Mouse (Mus musculus) embryonic facial prominence, embryonic 13.5 days (tissue): ENCODE results near the gene Wnt5b. TPM values are rescaled to one million over a fixed set of nuclear protein-coding genes. Genes with fewer than 3 reads are reported as not detected.

Experiments used
- ATAC-seq: fragments of 200-750 bp; cut with Nextera tagmentation; 2 replicates; pipeline ENCODE4 v1.8.0; 2017; ENCODE audit warnings: low read depth; ENCODE audit not compliant: insufficient number of reproducible peaks, insufficient read depth, low FRiP score, low TSS enrichment
- H3K27ac ChIP-seq: fragments of 300-500 bp; sonication (generic); 2 replicates; pipeline ENCODE4 v1.5.1; 2015; ENCODE audit warnings: moderate library complexity, mild to moderate bottlenecking, inconsistent platforms
- H3K27me3 ChIP-seq: fragments of 300-500 bp; sonication (generic); 2 replicates; pipeline ENCODE4 v1.6.1; 2015; ENCODE audit warnings: mild to moderate bottlenecking, inconsistent platforms
- H3K36me3 ChIP-seq: fragments of 300-500 bp; sonication (generic); 2 replicates; pipeline ENCODE4 v1.6.1; 2015; ENCODE audit warnings: mild to moderate bottlenecking, inconsistent platforms
- H3K4me1 ChIP-seq: fragments of 300-500 bp; sonication (generic); 2 replicates; pipeline ENCODE4 v1.6.1; 2015; ENCODE audit warnings: inconsistent platforms
- H3K4me2 ChIP-seq: fragments of 300-500 bp; sonication (generic); 2 replicates; pipeline ENCODE4 v1.6.1; 2015; ENCODE audit warnings: moderate library complexity, mild to moderate bottlenecking, inconsistent platforms
- H3K4me3 ChIP-seq: fragments of 300-500 bp; sonication (generic); 2 replicates; pipeline ENCODE4 v1.5.1; 2015; ENCODE audit warnings: mild to moderate bottlenecking, inconsistent platforms
- H3K9ac ChIP-seq: fragments of 300-500 bp; sonication (generic); 2 replicates; pipeline ENCODE4 v1.6.1; 2015; ENCODE audit warnings: mild to moderate bottlenecking, inconsistent platforms
- H3K9me3 ChIP-seq: fragments of 300-500 bp; sonication (generic); 2 replicates; pipeline ENCODE4 v1.6.1; 2016; ENCODE audit warnings: inconsistent platforms
- WGBS: fragments of 180-500 bp; shearing (Covaris S2); methylation state at CpG from one replicate; pipeline ENCODE4 v1.1.7; 2015; ENCODE audit warnings: mixed read lengths; 5-methylcytosine and 5-hydroxymethylcytosine counted together
- polyA plus RNA-seq: library from polyadenylated mRNA; unstranded; fragments of >200 nt; fragmentation: Nextera tagmentation; extraction: Ambion mirVana; gene quantifications from 2 replicates; pipeline ENCODE4 v1.2.1, GENCODE M21; 2015

The Wnt5b gene
- polyA plus RNA-seq = 11.1 TPM in 2 replicates

DNA sequence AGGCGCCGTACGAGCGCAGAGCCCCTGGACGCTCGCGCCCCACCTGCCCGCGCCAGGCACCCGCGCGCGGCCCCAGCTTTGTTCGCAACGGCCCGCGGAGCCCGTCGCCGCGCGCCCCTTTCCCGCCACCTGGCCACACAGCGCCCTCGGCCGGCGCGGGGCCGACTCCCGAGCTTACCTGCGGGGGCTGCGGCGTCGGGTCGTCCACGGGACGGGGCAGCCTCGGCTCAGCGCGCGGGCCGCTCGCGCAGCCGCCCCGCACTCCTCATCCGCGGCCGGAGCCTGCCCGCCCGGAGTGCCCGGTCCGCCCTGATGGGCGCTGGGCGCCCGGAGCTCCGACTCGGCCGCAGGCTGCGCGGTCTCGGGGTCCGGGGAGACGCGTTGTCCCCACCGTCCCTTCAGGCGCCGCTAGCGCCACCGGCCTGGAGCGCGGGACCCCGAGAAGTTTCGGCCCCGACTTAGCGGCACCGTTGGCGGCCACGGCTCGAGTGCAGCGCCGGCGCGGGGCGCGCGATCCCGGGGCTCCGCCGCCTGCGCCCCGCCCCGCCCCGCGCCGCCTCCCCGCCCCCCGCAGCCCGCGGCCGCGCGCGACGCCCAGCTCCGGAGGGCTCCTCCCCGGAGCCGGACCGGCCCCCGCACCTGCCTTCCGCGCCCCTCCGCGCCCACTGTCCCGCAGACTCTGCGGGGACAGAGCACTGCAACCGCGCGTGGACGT, at the start of gene Wnt5b:
Wnt5b (minus strand) TSS at position 545 of the 715 bp plus-strand sequence.
- Histone ChIP-seq H3K4me3 (peak within 1 kb of the TSS; percentile 79), H3K4me2 (peak within 1 kb of the TSS; percentile 92), H3K27ac (no peak within 1 kb of the TSS), H3K36me3 (no peaks in the 10 kb centered on the region), H3K27me3 (peaks cover 25% of the 10 kb centered on the region), H3K9me3 (no peaks in the 10 kb centered on the region), H3K4me1 (peaks cover 27% of the 10 kb centered on the region), H3K9ac (peak within 1 kb of the TSS; percentile 85)
- peak; percentile 62 for ATAC-seq
- WGBS = under 1% methylated on average over 98 of the region's 120 CpGs

DNA sequence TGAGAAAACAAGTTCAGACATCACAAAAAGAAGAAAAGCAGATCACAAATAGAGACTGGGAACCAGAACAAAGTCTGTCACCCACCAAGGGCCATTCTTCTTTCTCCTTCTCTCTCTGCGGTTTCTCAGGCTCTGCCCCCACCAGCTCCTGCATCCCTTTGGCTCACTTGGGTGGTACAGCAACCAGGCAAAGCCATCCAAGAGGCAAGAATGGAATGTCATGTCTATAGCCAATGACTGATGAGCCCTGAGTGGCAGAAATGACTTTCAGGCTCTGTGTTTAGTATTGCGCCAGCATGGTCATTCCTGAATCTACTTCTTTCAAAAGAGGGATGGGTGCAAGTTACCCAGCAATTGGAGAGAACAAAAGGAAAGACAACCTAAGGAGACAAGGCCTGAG, 46.7 kb upstream of the Wnt5b start:
- Histone ChIP-seq H3K36me3 (peaks cover 12% of the 10 kb centered on the region; the same call in 1 of the 2 replicates), H3K9ac (no peak overlapping the region), H3K9me3 (no peaks in the 10 kb centered on the region), H3K27ac (no peak overlapping the region), H3K4me3 (no peak overlapping the region), H3K4me2 (no peak overlapping the region), H3K27me3 (no peaks in the 10 kb centered on the region), H3K4me1 (peaks cover 28% of the 10 kb centered on the region)
- ATAC-seq = no peak
- WGBS = 96% methylated on average over 2 of the region's 2 CpGs

DNA sequence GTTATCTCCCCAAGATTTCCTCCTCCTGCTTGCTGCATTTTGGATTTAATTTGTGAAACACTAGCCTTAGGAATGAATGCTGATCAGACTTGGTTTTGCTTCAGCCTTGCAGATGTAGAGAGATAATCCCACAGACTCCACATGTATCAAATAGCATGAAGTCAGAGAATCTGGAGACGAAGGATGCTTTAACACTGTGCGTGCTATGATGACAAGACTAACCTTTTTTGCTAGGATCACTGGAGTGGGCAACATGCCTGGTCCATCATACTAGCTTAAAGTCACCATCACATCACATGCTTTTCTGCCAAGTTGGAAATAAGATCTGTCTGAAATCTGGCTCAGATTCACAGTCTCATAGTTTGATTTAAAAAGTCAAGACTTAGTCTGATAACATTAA, 43.8 kb upstream of the Wnt5b start:
- Histone ChIP-seq H3K4me2 (no peak overlapping the region), H3K4me1 (peaks cover 45% of the 10 kb centered on the region), H3K9ac (no peak overlapping the region), H3K36me3 (0 out of 2 replicates have a peak, but pooled peaks cover 7% of the 10 kb centered on the region), H3K27ac (peak overlapping the region; percentile 12; the same call in 1 of the 2 replicates), H3K27me3 (no peaks in the 10 kb centered on the region), H3K4me3 (no peak overlapping the region), H3K9me3 (no peaks in the 10 kb centered on the region)
- no peak for ATAC-seq
- 51% methylated on average over 2 of the region's 2 CpGs for WGBS

DNA sequence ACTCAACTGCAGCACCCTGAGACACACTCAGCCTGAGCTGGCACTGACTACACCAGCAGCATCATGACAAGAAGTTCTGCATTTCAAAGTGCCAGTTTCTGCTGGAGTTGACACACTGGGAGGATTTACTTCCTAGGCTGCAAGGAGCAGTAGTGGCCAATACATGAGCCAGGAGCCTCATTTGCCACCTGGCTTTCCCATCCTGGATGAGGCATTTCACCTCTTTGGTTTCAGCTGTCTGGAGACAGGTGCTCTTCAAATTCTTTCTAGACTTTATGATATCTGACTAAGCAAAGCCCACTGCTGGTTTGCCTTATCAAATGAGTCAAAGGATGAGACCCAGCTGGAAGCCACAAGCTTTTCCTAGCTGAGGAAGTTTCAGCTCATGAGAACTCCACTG, 43.3 kb upstream of the Wnt5b start:
- no peak for ATAC-seq
- H3K27me3 ChIP-seq = no peaks in the 10 kb centered on the region

DNA sequence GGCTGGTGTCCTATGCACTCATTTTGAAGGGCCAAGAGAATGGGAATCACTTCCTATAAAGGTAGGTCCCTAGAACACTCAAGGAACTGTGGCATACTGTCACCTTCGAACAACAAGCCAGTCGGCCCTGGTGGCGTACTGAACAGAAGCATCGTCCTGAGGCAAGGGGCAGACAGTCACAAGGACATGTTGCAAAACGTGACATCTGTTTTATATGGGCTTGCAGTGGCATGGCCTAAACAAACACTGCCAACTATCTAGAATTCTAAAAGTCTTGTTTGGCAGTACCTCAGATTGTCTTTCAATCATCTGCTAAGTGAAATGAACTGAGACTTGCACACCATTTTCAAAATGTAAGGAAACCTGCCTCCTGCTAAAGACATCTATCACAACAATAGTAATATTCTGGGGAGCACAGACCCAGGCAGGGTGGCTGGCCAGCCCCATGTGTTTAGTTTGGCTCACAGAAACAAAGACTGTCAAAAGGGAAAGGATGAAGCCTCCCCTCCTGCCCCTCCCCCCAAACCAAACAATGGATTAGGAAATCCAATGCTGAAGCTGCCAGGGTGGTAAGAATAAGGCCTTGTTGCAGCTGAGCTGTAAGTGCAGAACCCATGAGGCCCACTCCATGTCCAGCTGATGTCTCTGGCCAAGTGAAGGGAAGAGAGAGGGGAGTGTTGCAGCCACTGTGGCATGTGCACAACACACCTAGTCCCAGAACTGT, 41.7 kb upstream of the Wnt5b start:
- H3K27me3 ChIP-seq = no peaks in the 10 kb centered on the region
- 68% methylated on average over 5 of the region's 5 CpGs for WGBS
- H3K27ac ChIP-seq = no peak overlapping the region
- no peak overlapping the region for H3K9ac ChIP-seq
- no peaks in the 10 kb centered on the region for H3K36me3 ChIP-seq
- H3K4me1 ChIP-seq = peaks cover 45% of the 10 kb centered on the region
- no peak overlapping the region for H3K4me2 ChIP-seq
- no peak overlapping the region for H3K4me3 ChIP-seq
- no peaks in the 10 kb centered on the region for H3K9me3 ChIP-seq
- ATAC-seq = no peak

More for the DNA sequence above, 43.3 kb upstream of the Wnt5b start:
- no peaks in the 10 kb centered on the region for H3K9me3 ChIP-seq
- H3K4me3 ChIP-seq = no peak overlapping the region
- H3K4me2 ChIP-seq = no peak overlapping the region
- H3K27ac ChIP-seq = peak overlapping the region; percentile 12; the same call in 1 of the 2 replicates
- H3K4me1 ChIP-seq = peaks cover 45% of the 10 kb centered on the region
- H3K36me3 ChIP-seq = 0 out of 2 replicates have a peak, but pooled peaks cover 7% of the 10 kb centered on the region
- no peak overlapping the region for H3K9ac ChIP-seq

DNA sequence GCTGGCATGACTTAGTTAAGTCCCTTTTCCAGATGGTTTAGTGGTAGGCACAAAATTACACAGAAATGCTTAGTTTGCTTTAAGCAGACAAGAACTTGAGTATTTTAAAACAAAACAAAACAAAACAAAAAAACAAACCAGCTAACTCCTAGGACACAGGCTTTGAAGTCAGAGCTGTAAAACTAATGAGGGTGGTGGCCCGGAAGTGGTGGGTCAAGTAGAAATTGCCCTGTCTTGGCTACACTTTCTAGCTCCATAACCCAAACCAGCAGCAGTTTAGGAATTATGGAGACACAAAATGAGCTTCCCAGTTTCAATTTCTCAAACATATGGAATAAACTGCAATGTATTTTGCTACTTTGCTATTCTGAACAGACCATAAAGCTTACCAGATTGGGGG, 39.9 kb upstream of the Wnt5b start:
- Histone ChIP-seq H3K9me3 (no peaks in the 10 kb centered on the region), H3K9ac (no peak overlapping the region), H3K36me3 (no peaks in the 10 kb centered on the region), H3K4me3 (no peak overlapping the region), H3K4me2 (no peak overlapping the region), H3K4me1 (peaks cover 41% of the 10 kb centered on the region), H3K27me3 (no peaks in the 10 kb centered on the region), H3K27ac (no peak overlapping the region)
- 54% methylated on average over 1 of the region's 1 CpGs for WGBS
- ATAC-seq = no peak

DNA sequence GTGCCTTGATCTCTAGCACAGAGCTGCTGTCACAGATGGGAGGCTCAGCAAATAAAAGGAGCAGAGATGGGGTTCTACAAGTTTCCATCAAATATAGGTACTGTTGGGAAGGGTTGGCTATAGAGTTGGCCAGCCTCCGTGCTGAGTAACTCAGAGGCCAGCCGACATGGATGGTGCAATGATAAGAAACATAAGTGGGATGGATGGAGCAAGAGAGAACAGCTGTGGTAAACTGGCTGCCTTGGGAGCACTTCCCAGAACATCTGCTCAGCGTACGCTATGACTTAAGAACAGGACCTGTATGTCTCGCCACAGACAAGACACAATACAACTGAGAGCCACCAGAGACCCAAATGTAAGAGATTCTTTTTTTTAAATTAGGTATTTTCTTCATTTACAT, 39.0 kb upstream of the Wnt5b start:
- no peaks in the 10 kb centered on the region for H3K36me3 ChIP-seq
- ATAC-seq = no peak

DNA sequence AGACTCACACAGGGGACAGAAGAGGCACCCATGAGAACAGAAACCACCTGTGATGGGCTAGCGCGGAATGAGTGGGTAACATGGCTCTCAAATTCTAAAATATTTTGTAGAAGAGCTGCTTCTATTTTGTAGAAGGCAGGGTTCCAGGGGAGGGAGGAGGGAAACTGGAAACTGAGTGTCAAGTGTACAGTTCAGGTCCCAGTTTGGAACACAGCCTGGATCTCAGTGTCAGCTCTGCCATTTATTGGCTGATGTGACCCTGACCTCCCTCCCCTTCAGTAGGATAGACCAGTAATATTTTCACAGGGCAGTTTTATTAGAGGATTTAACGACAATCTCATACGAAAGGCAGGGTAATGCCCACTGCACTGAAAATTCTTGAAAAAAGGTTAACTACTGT, 32.6 kb upstream of the Wnt5b start:
- Histone ChIP-seq H3K27ac (no peak overlapping the region), H3K36me3 (peaks cover 38% of the 10 kb centered on the region), H3K4me3 (no peak overlapping the region), H3K9ac (no peak overlapping the region), H3K4me2 (no peak overlapping the region), H3K9me3 (no peaks in the 10 kb centered on the region), H3K4me1 (peaks cover 4% of the 10 kb centered on the region), H3K27me3 (no peaks in the 10 kb centered on the region)
- ATAC-seq = no peak
- 86% methylated on average over 4 of the region's 4 CpGs for WGBS

More for the DNA sequence above, 39.0 kb upstream of the Wnt5b start:
- H3K27ac ChIP-seq = no peak overlapping the region
- no peaks in the 10 kb centered on the region for H3K27me3 ChIP-seq
- H3K4me1 ChIP-seq = peaks cover 41% of the 10 kb centered on the region
- no peak overlapping the region for H3K4me2 ChIP-seq
- no peak overlapping the region for H3K4me3 ChIP-seq
- H3K9ac ChIP-seq = no peak overlapping the region
- no peaks in the 10 kb centered on the region for H3K9me3 ChIP-seq
- WGBS = 72% methylated on average over 5 of the region's 5 CpGs

DNA sequence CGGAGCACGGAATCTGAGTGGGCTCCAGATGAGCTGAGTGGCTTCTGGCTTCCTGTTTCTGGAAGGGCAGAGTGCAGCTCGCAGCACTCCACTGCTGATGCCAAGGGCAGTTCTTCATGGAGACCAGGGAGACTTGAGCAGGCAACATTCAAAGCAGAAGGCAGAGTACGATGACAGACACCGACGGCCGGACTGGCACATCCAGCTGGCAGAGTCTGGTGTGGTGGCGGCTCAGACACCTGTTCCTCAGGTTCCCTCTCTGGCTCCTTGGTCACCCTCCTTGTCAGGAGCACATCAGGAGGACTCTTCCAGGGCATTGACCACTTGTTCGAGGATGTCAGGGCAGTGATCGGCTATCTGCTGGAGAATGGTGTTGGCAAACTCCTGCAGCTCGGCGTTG, 31.2 kb upstream of the Wnt5b start:
- H3K27ac ChIP-seq = no peak overlapping the region
- H3K9me3 ChIP-seq = no peaks in the 10 kb centered on the region
- 91% methylated on average over 12 of the region's 12 CpGs for WGBS
- no peak overlapping the region for H3K4me2 ChIP-seq
- ATAC-seq = no peak
- H3K9ac ChIP-seq = no peak overlapping the region
- H3K27me3 ChIP-seq = no peaks in the 10 kb centered on the region
- peaks cover 4% of the 10 kb centered on the region for H3K4me1 ChIP-seq
- peaks cover 46% of the 10 kb centered on the region for H3K36me3 ChIP-seq
- H3K4me3 ChIP-seq = no peak overlapping the region

DNA sequence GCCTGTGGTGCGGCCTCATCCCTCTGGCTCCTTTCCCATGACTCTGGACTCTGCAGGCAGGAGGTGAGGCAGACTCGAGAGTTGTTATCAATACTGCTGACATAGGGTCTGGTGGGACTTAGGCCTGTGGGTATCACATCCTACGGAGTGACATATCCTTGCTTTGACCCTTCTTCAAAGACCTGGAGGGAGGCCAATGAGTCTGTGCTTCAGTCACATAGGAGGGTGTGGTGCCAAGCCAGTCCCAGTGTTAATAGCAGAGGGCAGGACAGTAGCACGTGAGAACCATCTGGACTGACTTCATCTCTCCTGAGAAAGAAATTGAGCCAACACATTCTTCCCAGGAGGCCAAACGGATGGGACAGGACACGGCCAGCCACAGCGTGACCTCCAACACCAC, 28.1 kb upstream of the Wnt5b start:
- Histone ChIP-seq H3K27ac (no peak overlapping the region), H3K36me3 (peaks cover 43% of the 10 kb centered on the region)

DNA sequence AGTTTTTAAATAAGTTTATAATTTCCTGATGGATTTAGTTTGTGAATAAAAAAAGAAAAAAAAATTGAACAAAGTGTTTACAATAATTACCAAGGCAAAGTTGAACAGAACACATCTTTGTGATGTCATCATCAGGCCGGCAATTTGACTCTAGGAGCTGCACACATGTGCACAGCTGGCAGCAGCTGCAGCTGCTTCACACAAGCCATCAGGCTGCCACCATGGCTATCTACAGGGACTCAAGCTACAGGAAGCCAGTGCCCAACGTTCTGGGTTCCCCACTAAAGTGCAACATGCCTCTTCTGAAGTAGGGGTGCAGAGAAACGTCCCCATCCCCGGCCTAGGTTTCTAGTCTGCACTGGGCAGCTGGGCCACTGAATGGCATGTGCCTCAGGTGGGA, 26.6 kb upstream of the Wnt5b start:
- H3K27me3 ChIP-seq = no peaks in the 10 kb centered on the region
- H3K36me3 ChIP-seq = peaks cover 43% of the 10 kb centered on the region
- H3K9me3 ChIP-seq = no peaks in the 10 kb centered on the region
- ATAC-seq = no peak
- H3K4me1 ChIP-seq = no peaks in the 10 kb centered on the region
- H3K4me2 ChIP-seq = no peak overlapping the region
- H3K4me3 ChIP-seq = no peak overlapping the region
- H3K27ac ChIP-seq = no peak overlapping the region
- 72% methylated on average over 4 of the region's 4 CpGs for WGBS
- H3K9ac ChIP-seq = no peak overlapping the region

More for the DNA sequence above, 28.1 kb upstream of the Wnt5b start:
- Histone ChIP-seq H3K27me3 (no peaks in the 10 kb centered on the region), H3K9me3 (no peaks in the 10 kb centered on the region), H3K4me3 (no peak overlapping the region), H3K4me2 (no peak overlapping the region), H3K4me1 (no peaks in the 10 kb centered on the region), H3K9ac (no peak overlapping the region)
- ATAC-seq = no peak
- 83% methylated on average over 7 of the region's 7 CpGs for WGBS

DNA sequence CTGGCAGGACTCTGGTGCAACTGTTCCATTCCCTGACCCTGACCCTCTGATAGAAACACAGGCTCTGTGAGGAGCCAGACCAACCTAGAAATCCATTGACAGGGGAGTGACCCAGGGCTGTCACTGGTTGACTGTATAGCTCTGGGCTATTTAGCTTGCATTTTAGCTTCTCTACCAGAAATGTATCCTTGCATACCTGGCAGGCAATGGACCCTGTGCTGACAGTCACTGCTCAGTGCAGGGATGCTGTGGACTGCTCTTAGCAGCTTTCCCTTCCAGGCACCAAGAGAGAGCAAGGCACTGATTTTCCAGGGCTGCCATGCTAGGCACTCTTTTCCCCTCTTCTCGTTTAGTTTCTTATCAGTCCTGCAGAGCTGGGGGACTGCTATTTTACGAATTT, 24.2 kb upstream of the Wnt5b start:
- Histone ChIP-seq H3K4me2 (no peak overlapping the region), H3K9me3 (no peaks in the 10 kb centered on the region), H3K27me3 (no peaks in the 10 kb centered on the region), H3K9ac (no peak overlapping the region), H3K4me1 (no peaks in the 10 kb centered on the region), H3K4me3 (no peak overlapping the region), H3K36me3 (peaks cover 22% of the 10 kb centered on the region), H3K27ac (no peak overlapping the region)
- 73% methylated on average over 2 of the region's 2 CpGs for WGBS
- no peak for ATAC-seq
